Mouse (Mus musculus) kidney, adult 9 months (tissue): ENCODE results near the gene Nhlh2.

Source experiments
- DNase-seq: peaks from one replicate; pipeline ENCODE4 v3.0.0; 2022

The Nhlh2 gene

GRCm38 (mm10) chr3:102009926-102010381, at the start of gene Nhlh2:
Nhlh2 (plus strand) TSS chr3:102010076.
- DNase-seq: no peak

GRCm38 (mm10) chr3:101961146-101961835, 48.6 kb upstream of the Nhlh2 start:
- no peak for DNase-seq

GRCm38 (mm10) chr3:101963501-101963900, 46.4 kb upstream of the Nhlh2 start:
- no peak for DNase-seq

- no peak for DNase-seq
Observed at GRCm38 (mm10) chr3:101964352-101964751, 45.5 kb upstream of the Nhlh2 start.

GRCm38 (mm10) chr3:101966825-101967558, 42.9 kb upstream of the Nhlh2 start:
- DNase-seq: no peak

GRCm38 (mm10) chr3:101975337-101975736, 34.5 kb upstream of the Nhlh2 start:
- DNase-seq: no peak

- DNase-seq: no peak
Observed at GRCm38 (mm10) chr3:101978299-101978994, 31.4 kb upstream of the Nhlh2 start.

- DNase-seq: no peak
Observed at GRCm38 (mm10) chr3:101983917-101984316, 26.0 kb upstream of the Nhlh2 start.

- no peak for DNase-seq
Observed at GRCm38 (mm10) chr3:101985634-101986033, 24.2 kb upstream of the Nhlh2 start.

- DNase-seq: no peak
Observed at GRCm38 (mm10) chr3:101990136-101990535, 19.7 kb upstream of the Nhlh2 start.

- no peak for DNase-seq
Observed at GRCm38 (mm10) chr3:101990995-101991516, 18.8 kb upstream of the Nhlh2 start.

- no peak for DNase-seq
Observed at GRCm38 (mm10) chr3:101997851-101998250, 12.0 kb upstream of the Nhlh2 start.

- DNase-seq: no peak
Observed at GRCm38 (mm10) chr3:102010681-102011317, 923 bp downstream of the Nhlh2 start.

GRCm38 (mm10) chr3:102011318-102012075, 1.6 kb downstream of the Nhlh2 start:
- no peak for DNase-seq

- DNase-seq: no peak
Observed at GRCm38 (mm10) chr3:102012076-102012610, 2.3 kb downstream of the Nhlh2 start.

- DNase-seq: peak; percentile 2
Observed at GRCm38 (mm10) chr3:102012611-102013211, 2.8 kb downstream of the Nhlh2 start.

GRCm38 (mm10) chr3:102020604-102021003, 10.7 kb downstream of the Nhlh2 start:
- DNase-seq: no peak

GRCm38 (mm10) chr3:102022721-102023120, 12.8 kb downstream of the Nhlh2 start:
- DNase-seq: no peak

- no peak for DNase-seq
Observed at GRCm38 (mm10) chr3:102023337-102023736, 13.5 kb downstream of the Nhlh2 start.

- DNase-seq: no peak
Observed at GRCm38 (mm10) chr3:102023829-102024228, 14.0 kb downstream of the Nhlh2 start.

- no peak for DNase-seq
Observed at GRCm38 (mm10) chr3:102024981-102025451, 15.1 kb downstream of the Nhlh2 start.
